Mouse (Mus musculus): ENCODE measurements around the gene Col6a3. TPM values are rescaled to one million over a fixed set of nuclear protein-coding genes. Genes with fewer than 3 reads are reported as not detected.

Col6a3 gene
- polyA plus RNA-seq, 2 experiments, result 224 to 326 TPM

DNA sequence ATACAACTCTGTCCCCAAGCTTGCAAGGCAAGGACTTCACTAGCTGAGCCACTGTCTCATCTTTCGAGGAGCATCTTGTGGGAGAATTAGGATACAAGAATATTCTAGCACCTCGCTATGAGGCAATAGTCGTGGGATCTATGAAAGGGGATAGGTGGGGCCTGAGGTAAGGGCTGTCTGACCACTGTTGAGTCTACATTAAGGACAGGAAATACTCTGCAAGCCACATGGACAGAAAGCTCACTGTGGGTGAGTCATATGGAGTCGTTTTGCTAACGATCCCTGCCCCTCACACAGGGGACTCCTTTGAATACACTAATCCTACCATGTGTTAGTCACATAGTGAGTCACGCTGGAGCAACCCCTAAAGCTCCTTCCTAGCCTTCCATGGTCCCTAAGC, 9.1 kb downstream of the Col6a3 start:
- Histone ChIP-seq H3K4me2 (replicated peaks; ENCODE audit: low read depth, low read length, severe bottlenecking) (no peak overlapping the region), H3K4me1 (ENCODE audit: control insufficient read depth, insufficient read depth, low read length) (peaks cover 59% of the 10 kb centered on the region), H3K4me3 (replicated peaks; ENCODE audit: low read length) (no peak overlapping the region), H3K27me3 (ENCODE audit: control insufficient read depth, insufficient read depth, low read length) (no peaks in the 10 kb centered on the region), H3K36me3 (ENCODE audit: control insufficient read depth, insufficient read depth, low read length) (peaks cover 3% of the 10 kb centered on the region; the same call in 1 of the 2 replicates), H3K9ac (ENCODE audit: low read depth, low read length, severe bottlenecking) (no peak overlapping the region), H3K9me3 (ENCODE audit: control insufficient read depth, low read length) (no peaks in the 10 kb centered on the region), H3K27ac (replicated peaks; ENCODE audit: low read depth, low read length) (no peak overlapping the region)
- no peak for DNase-seq (ENCODE audit: low spot score)
- no peak for TF ChIP-seq POLR2A (IDR thresholded peaks at IDR 0.05; ENCODE audit: borderline replicate concordance, extremely low read depth, insufficient read depth, insufficient read length)
- ATAC-seq (ENCODE audit: low FRiP score, low read depth), result peak; percentile 42; the same call in 1 of the 2 replicates
- WGBS, result 30% methylated on average over 6 of the region's 6 CpGs

DNA sequence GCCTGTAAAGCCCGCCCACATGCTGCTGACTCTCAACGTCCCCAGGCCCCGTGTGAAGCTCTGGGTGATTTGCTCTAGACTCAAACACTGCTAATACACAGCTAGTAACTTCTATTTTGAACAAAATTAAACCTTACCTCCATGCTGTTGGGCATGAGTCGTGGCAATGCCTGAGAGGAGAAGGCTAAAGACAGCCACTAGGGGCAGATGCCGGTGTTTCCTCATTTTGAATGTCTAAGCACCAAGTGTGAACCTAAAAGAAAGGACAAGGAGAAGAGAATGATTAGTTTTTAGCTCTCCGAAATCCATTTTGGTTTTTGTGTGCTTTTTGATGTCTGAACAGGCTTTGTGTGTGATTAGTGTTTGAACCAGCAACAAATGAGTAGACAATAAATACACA, 13.8 kb downstream of the Col6a3 start:
- no peaks in the 10 kb centered on the region for H3K27me3 ChIP-seq (ENCODE audit: control insufficient read depth, insufficient read depth, low read length)
- H3K27ac ChIP-seq (replicated peaks; ENCODE audit: low read depth, low read length), result no peak overlapping the region
- no peaks in the 10 kb centered on the region for H3K9me3 ChIP-seq (ENCODE audit: control insufficient read depth, low read length)
- H3K4me1 ChIP-seq (ENCODE audit: control insufficient read depth, insufficient read depth, low read length), result peaks cover 14% of the 10 kb centered on the region
- WGBS, result 59% methylated on average over 6 of the region's 6 CpGs
- peaks cover 24% of the 10 kb centered on the region for H3K36me3 ChIP-seq (ENCODE audit: control insufficient read depth, insufficient read depth, low read length)
- DNase-seq (ENCODE audit: low spot score), result no peak
- no peak for ATAC-seq (ENCODE audit: low FRiP score, low read depth)
- H3K9ac ChIP-seq (ENCODE audit: low read depth, low read length, severe bottlenecking), result no peak overlapping the region
- TF ChIP-seq POLR2A (IDR thresholded peaks at IDR 0.05; ENCODE audit: borderline replicate concordance, extremely low read depth, insufficient read depth, insufficient read length), result no peak
- no peak overlapping the region for H3K4me3 ChIP-seq (replicated peaks; ENCODE audit: low read length)
- H3K4me2 ChIP-seq (replicated peaks; ENCODE audit: low read depth, low read length, severe bottlenecking), result no peak overlapping the region

DNA sequence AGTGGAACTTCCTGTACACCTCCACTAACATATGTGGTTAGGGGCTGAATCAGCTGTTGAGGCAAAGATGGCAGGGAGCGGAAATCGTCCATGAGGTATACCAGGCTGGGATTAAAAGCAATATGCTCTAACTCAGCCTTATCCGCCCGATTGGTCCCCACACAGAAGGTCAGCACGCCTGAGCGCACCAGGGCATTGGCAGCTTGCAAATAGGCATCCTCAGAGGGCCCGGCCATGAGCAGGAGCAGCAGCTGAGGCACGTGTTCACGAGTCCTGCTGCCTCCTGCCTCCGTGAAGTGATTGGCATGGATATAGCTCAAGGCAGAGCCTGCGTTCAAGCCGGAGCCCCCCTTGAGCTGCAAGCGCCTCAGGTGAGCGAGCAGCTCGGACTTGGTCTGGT, 30.5 kb downstream of the Col6a3 start:
- Histone ChIP-seq H3K9ac (ENCODE audit: low read depth, low read length, severe bottlenecking) (no peak overlapping the region), H3K4me1 (ENCODE audit: control insufficient read depth, insufficient read depth, low read length) (no peaks in the 10 kb centered on the region), H3K4me2 (replicated peaks; ENCODE audit: low read depth, low read length, severe bottlenecking) (no peak overlapping the region), H3K27ac (replicated peaks; ENCODE audit: low read depth, low read length) (no peak overlapping the region), H3K4me3 (replicated peaks; ENCODE audit: low read length) (no peak overlapping the region), H3K36me3 (ENCODE audit: control insufficient read depth, insufficient read depth, low read length) (peaks cover 50% of the 10 kb centered on the region), H3K27me3 (ENCODE audit: control insufficient read depth, insufficient read depth, low read length) (no peaks in the 10 kb centered on the region), H3K9me3 (ENCODE audit: control insufficient read depth, low read length) (no peaks in the 10 kb centered on the region)
- DNase-seq (ENCODE audit: low spot score), result no peak
- ATAC-seq (ENCODE audit: low FRiP score, low read depth), result no peak
- TF ChIP-seq POLR2A (IDR thresholded peaks at IDR 0.05; ENCODE audit: borderline replicate concordance, extremely low read depth, insufficient read depth, insufficient read length), result no peak
- 87% methylated on average over 15 of the region's 15 CpGs for WGBS

DNA sequence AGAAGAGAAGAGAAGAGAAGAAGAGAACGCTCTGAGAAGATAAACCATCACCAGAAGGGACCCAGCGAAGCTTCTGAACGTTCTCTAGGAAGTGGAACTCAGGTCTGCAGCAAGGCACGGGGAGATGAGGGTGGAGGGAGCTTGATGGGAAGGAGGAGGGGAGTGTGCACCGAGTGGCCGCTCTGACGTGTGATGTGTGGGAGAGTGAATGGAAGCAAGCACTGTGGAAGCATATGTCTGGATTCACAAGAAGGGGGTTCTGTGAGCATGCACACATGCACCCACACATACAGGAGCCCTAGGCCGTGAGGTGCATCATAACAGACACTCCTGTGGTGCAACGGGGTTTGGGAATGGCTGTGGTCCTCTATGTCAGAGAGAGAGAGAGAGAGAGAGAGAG, 34.8 kb downstream of the Col6a3 start:
- no peak for TF ChIP-seq POLR2A (IDR thresholded peaks at IDR 0.05; ENCODE audit: borderline replicate concordance, extremely low read depth, insufficient read depth, insufficient read length)
- Histone ChIP-seq H3K27me3 (ENCODE audit: control insufficient read depth, insufficient read depth, low read length) (no peaks in the 10 kb centered on the region), H3K4me1 (ENCODE audit: control insufficient read depth, insufficient read depth, low read length) (no peaks in the 10 kb centered on the region), H3K4me2 (replicated peaks; ENCODE audit: low read depth, low read length, severe bottlenecking) (no peak overlapping the region), H3K4me3 (replicated peaks; ENCODE audit: low read length) (no peak overlapping the region), H3K36me3 (ENCODE audit: control insufficient read depth, insufficient read depth, low read length) (peaks cover 58% of the 10 kb centered on the region), H3K27ac (replicated peaks; ENCODE audit: low read depth, low read length) (no peak overlapping the region), H3K9ac (ENCODE audit: low read depth, low read length, severe bottlenecking) (no peak overlapping the region), H3K9me3 (ENCODE audit: control insufficient read depth, low read length) (no peaks in the 10 kb centered on the region)
- 72% methylated on average over 9 of the region's 9 CpGs for WGBS
- DNase-seq (ENCODE audit: low spot score), result no peak
- ATAC-seq (ENCODE audit: low FRiP score, low read depth), result no peak

DNA sequence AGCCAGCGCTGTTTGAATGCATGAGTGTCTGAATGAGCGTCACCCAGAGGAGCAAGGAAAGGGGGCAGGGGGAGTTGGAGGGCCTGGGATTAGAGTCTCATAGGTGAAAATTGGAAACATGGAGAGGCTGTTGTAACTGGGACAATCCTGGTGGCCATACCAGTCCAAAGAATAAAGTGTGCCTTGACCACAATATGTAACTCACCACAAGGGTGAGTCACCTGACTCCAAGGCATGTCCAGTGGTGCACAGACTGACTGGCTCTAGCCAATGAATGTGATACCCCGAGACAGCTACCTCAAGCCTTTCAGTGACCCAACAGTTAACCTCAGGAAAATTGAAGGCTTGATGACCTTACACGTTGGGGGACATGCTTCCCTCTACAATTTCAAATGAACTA, 40.7 kb downstream of the Col6a3 start:
- TF ChIP-seq POLR2A (IDR thresholded peaks at IDR 0.05; ENCODE audit: borderline replicate concordance, extremely low read depth, insufficient read depth, insufficient read length), result no peak

DNA sequence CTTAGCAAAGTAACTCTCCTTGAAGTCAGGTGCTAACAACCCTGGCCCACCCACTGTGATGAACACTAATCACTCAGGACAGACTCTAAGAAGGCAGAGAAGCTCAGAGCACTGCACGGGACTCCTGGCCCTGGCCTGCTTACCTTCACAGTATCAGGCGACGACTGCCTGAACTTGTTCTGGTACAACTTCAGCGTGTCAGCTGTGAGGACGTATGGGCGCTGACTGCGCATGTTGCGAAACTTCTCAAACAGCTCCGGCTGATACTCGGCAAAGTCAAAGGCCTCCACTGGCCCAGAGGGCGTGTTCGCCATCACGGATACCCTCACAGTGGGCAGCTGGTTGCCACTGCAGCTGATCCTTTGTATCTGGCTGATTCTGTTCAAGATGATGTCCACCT, 42.7 kb downstream of the Col6a3 start:
- ATAC-seq (ENCODE audit: low FRiP score, low read depth), result no peak
- no peak overlapping the region for H3K4me3 ChIP-seq (replicated peaks; ENCODE audit: low read length)
- H3K9me3 ChIP-seq (ENCODE audit: control insufficient read depth, low read length), result no peaks in the 10 kb centered on the region
- no peak overlapping the region for H3K9ac ChIP-seq (ENCODE audit: low read depth, low read length, severe bottlenecking)
- WGBS, result 69% methylated on average over 13 of the region's 13 CpGs
- no peak for DNase-seq (ENCODE audit: low spot score)
- H3K4me1 ChIP-seq (ENCODE audit: control insufficient read depth, insufficient read depth, low read length), result 0 out of 2 replicates have a peak, but pooled peaks cover 2% of the 10 kb centered on the region
- TF ChIP-seq POLR2A (IDR thresholded peaks at IDR 0.05; ENCODE audit: borderline replicate concordance, extremely low read depth, insufficient read depth, insufficient read length), result no peak
- no peak overlapping the region for H3K4me2 ChIP-seq (replicated peaks; ENCODE audit: low read depth, low read length, severe bottlenecking)
- peaks cover 72% of the 10 kb centered on the region for H3K36me3 ChIP-seq (ENCODE audit: control insufficient read depth, insufficient read depth, low read length)
- H3K27ac ChIP-seq (replicated peaks; ENCODE audit: low read depth, low read length), result no peak overlapping the region
- no peaks in the 10 kb centered on the region for H3K27me3 ChIP-seq (ENCODE audit: control insufficient read depth, insufficient read depth, low read length)

More for the DNA sequence above, 40.7 kb downstream of the Col6a3 start:
- Histone ChIP-seq H3K9ac (ENCODE audit: low read depth, low read length, severe bottlenecking) (no peak overlapping the region), H3K4me1 (ENCODE audit: control insufficient read depth, insufficient read depth, low read length) (0 out of 2 replicates have a peak, but pooled peaks cover 2% of the 10 kb centered on the region), H3K27ac (replicated peaks; ENCODE audit: low read depth, low read length) (no peak overlapping the region), H3K27me3 (ENCODE audit: control insufficient read depth, insufficient read depth, low read length) (no peaks in the 10 kb centered on the region), H3K36me3 (ENCODE audit: control insufficient read depth, insufficient read depth, low read length) (peaks cover 71% of the 10 kb centered on the region), H3K4me2 (replicated peaks; ENCODE audit: low read depth, low read length, severe bottlenecking) (no peak overlapping the region), H3K4me3 (replicated peaks; ENCODE audit: low read length) (no peak overlapping the region), H3K9me3 (ENCODE audit: control insufficient read depth, low read length) (no peaks in the 10 kb centered on the region)
- ATAC-seq (ENCODE audit: low FRiP score, low read depth), result no peak
- 86% methylated on average over 4 of the region's 4 CpGs for WGBS
- DNase-seq (ENCODE audit: low spot score), result no peak

All from limb, embryonic 14.5 days (tissue).